Mouse (Mus musculus) bone marrow, adult 2 months (tissue): ENCODE data around the gene Eif2s3x. TPM values are rescaled to one million over a fixed set of nuclear protein-coding genes. Genes with fewer than 3 reads are reported as not detected.

ENCODE experiments used
- H3K27ac ChIP-seq: fragments of 200-500 bp; 2 replicates; pipeline ENCODE4 v1.5.1; 2012; ENCODE audit warnings: low read depth, mild to moderate bottlenecking, control low read depth, inconsistent platforms, low read length; ENCODE audit not compliant: control insufficient read depth, poor library complexity, insufficient read depth
- H3K4me1 ChIP-seq: fragments of 200-500 bp; 2 replicates; pipeline ENCODE4 v1.6.1; 2011; ENCODE audit warnings: low read length; ENCODE audit not compliant: control insufficient read depth, insufficient read depth
- H3K4me3 ChIP-seq: fragments of 200-500 bp; replicated peaks from 2 replicates; pipeline ENCODE3; 2011; ENCODE audit warnings: mild to moderate bottlenecking, low read depth, low read length, control low read depth; ENCODE audit not compliant: control insufficient read depth
- CTCF ChIP-seq: fragments of 200-500 bp; IDR thresholded peaks from 2 replicates; pipeline ENCODE4 v1.5.1; 2011; ENCODE audit warnings: low read length, control low read depth; ENCODE audit not compliant: control insufficient read depth, insufficient read depth
- POLR2A ChIP-seq: fragments of 200-500 bp; IDR thresholded peaks from 2 replicates; pipeline ENCODE4 v1.6.1; 2011; ENCODE audit warnings: low read depth, mild to moderate bottlenecking, control low read depth, low read length, borderline replicate concordance; ENCODE audit not compliant: control insufficient read depth
- WGBS: fragments of 180-500 bp; shearing (Covaris S2); methylation state at CpG from one replicate; pipeline ENCODE4 v1.1.7; 2018; 5-methylcytosine and 5-hydroxymethylcytosine counted together
- polyA plus RNA-seq: library from polyadenylated mRNA; stranded (reverse); fragments of >200 nt; gene quantifications from 2 replicates; pipeline ENCODE4 v1.2.4, GENCODE M21; 2011; ENCODE audit warnings: low replicate concordance; ENCODE audit not compliant: missing spikeins, insufficient read depth, insufficient read length

Gene Eif2s3x
- 45.0 and 55.0 TPM in 2 replicates for polyA plus RNA-seq

DNA sequence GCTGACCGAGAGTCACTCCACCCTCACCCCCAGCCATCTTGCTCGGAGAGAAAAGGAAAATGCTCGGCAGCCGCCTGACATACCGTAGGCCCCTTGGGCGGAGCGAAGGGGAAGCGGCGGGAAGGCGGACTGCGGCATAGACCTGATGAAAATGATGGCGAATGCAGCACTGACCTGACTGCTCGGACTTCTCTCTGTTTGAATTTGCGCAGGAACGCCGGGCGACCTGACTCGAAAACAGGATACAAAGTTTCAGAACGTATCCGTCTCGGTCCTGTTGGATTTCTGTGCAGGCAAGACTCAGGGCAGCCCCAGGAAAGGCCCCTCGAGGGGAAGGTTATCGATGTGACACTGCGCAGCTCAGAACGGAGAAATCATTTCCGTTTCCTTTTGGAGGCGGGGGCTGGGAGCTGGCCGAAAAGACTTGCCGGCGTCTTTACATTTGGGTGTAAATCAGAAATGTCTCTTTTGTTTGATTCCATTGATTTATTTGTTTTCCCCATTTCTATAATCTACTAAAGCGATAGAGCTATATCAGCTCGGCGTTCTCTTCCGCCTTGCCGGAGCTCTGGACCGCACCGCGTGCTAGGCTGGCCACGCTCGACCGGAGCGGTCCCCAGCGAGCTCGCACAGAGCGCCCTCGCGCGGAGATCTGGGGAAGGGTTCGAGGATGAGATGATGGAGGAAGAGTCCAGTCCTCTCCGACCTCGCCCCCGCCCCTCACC lies at the start of gene Eif2s3x:
Gene Eif2s3x (minus strand): TSS at position 266 of the 725 bp plus-strand sequence.
- peak within 1 kb of the TSS; percentile 99 for H3K4me3 ChIP-seq
- H3K4me1 ChIP-seq: no peaks in the 10 kb centered on the region; the same call in 1 of the 2 replicates
- TF ChIP-seq CTCF (peak; percentile 78), POLR2A (0 out of 2 replicates have a peak, but pooled peaks have one; percentile 21)
- H3K27ac ChIP-seq: peak within 1 kb of the TSS; percentile 84
- WGBS: under 1% methylated on average over 52 of the region's 52 CpGs

DNA sequence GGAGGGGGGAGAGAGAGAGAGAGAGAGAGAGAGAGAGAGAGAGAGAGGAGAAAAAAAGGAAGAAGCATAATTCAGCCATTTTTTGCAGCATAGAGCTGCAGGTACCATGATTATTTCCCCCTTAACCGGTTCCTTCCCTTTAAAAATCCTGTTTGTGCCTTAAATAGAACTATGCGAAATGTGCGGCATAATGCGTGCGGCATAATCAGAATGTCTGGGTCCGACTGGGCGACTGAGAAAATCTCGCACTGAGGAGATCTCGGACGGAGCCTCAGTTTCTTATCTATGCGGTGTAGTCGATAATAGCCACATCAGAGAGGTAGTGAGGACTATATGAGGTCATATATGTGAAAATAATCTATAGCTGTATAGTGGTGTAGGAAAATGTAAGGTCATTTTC lies 22.9 kb upstream of the Eif2s3x start:
- no peaks in the 10 kb centered on the region for H3K4me1 ChIP-seq
- 16% methylated on average over 12 of the region's 12 CpGs for WGBS
- TF ChIP-seq POLR2A (no peak), CTCF (no peak)
- H3K4me3 ChIP-seq: peak overlapping the region; percentile 83
- H3K27ac ChIP-seq: no peak overlapping the region

DNA sequence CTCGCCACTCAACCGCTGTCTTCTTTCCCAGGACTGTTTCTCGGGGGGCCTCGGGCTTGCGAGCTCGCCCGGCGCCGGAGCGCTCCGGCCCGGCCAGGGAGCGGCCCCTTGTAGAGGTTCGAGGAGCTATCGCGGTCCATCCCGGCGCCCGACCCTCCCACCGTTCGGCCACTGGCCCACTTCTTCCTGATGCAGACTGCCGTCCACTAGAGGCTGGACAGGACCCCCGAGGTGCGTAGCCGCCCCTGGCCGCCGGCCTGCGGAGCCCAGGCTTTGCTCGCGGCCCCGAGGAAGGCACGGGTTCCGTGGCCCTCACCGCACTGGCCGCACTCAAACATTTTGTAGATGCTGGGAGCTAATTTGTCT lies 22.5 kb upstream of the Eif2s3x start:
- 9% methylated on average over 33 of the region's 35 CpGs for WGBS
- Histone ChIP-seq H3K27ac (peak overlapping the region; percentile 96), H3K4me3 (peak overlapping the region; percentile 83), H3K4me1 (no peaks in the 10 kb centered on the region)
- TF ChIP-seq CTCF: no peak
- TF ChIP-seq POLR2A: no peak

DNA sequence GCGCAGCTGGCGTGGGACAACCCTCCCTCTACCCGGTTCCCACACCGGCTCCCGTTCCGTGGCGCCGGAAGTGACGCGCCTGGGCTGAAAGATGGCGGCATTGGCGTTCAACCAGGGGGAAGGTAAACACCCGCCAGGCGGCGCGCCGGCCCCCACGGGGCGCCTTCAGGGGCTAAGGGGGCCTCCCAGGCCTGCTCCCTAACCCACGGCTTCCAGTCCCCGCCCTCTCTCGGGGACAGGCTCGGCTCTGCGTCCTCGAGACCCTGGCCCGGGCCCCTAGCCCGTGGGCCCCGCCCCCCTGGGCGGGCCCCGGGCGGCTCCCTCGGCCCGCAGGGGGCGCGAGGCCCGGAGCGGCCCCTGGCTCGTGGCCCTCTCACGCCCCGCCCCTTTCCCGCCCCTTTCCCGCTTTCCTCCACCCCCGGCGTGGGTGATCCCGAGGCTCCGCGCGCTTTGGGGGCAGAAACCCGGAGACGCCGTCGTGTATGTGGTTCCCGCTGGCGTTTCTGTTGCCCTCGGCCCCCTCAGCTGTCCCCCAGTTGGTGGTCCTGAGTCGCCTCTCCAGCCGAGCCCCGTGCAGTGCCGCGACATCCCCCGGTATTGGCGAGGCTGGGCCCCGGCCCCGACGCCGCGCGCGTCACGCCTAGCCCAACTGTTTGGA lies 22.0 kb upstream of the Eif2s3x start, which contains the start of gene Klhl15:
Gene Klhl15 (plus strand): TSS at position 68 of the 658 bp plus-strand sequence.
- Histone ChIP-seq H3K4me3 (peak within 1 kb of the TSS; percentile 86), H3K4me1 (no peaks in the 10 kb centered on the region), H3K27ac (peak within 1 kb of the TSS; percentile 96)
- TF ChIP-seq CTCF (no peak), POLR2A (peak; percentile 43; the same call in 1 of the 2 replicates)
- 6% methylated on average over 48 of the region's 70 CpGs for WGBS

DNA sequence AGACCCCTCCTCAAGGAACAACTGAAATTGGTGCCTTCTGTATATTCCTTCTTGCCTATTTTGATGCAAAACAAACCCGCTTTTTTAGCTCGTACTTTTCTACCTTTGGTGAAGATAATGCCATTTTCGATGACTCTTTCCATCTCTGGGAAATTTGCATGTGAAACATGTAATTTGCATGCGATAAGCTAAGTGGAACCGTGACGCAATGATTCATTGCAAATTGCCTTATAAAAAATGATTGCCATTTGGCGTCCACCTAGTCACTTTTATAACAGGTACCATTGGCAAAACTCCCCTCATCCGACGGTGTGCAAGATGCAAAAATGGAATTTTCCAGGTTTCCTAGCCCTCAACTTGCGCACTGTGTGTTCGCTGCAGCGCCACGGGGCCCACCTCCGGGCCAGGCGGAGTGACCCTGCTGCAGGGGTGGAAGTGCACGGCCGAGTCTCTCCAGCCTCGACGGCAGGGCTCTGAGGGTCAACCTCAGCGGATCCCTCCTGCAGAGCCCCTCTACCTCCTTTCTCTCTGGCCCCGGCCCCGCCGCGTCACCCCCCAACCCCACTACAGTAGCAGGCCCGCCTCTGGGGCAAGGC lies 21.4 kb upstream of the Eif2s3x start:
- 10% methylated on average over 18 of the region's 25 CpGs for WGBS

DNA sequence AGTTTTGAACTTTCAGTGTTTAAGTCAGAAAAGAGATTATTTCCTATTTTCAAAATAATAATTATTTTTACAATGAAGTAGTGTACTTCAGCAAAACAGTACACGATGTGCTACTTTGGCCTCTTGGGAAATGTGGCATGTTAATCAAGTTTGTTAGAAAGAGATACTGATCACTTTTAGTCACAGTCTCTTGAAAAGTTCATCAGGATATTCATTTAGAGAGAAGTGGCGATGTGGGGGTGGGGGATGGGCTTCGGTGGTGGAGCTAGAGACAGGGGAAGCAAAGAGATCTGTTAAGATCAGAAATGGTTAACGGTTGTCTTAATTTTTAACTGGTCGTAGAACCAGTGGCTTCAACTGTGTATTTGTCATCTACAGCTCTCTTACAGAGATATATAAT lies 20.8 kb upstream of the Eif2s3x start:
- Histone ChIP-seq H3K4me3 (no peak overlapping the region), H3K27ac (no peak overlapping the region), H3K4me1 (no peaks in the 10 kb centered on the region)
- WGBS: 13% methylated on average over 5 of the region's 5 CpGs
- TF ChIP-seq POLR2A: no peak
- no peak for TF ChIP-seq CTCF

More for the DNA sequence above, 21.4 kb upstream of the Eif2s3x start:
- H3K4me1 ChIP-seq: no peaks in the 10 kb centered on the region
- H3K27ac ChIP-seq: peak overlapping the region; percentile 96
- peak overlapping the region; percentile 86 for H3K4me3 ChIP-seq
- no peak for TF ChIP-seq POLR2A
- TF ChIP-seq CTCF: no peak

DNA sequence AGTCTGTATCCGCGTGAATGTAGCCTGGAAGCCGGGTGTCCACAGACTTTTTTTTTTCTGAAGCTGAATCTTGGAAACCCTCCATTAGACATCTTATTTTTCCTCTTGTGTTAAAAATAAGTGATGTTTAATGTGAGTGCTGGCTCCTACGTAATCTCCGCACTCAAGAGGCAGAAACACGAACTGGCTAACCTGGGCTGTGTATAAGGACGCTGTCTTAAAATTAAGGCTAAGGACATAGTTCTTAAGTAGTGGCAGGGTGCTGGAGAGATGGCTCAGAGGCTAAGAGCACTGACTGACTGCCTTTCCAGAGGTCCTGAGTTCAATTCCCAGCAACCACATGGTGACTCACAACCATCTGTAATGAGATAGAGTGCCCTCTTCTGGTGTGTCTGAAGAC lies 722 bp upstream of the Eif2s3x start:
- no peaks in the 10 kb centered on the region; the same call in 1 of the 2 replicates for H3K4me1 ChIP-seq
- TF ChIP-seq CTCF: no peak
- no peak for TF ChIP-seq POLR2A
- H3K4me3 ChIP-seq: peak overlapping the region; percentile 99
- H3K27ac ChIP-seq: no peak overlapping the region
- WGBS: 3% methylated on average over 7 of the region's 7 CpGs

DNA sequence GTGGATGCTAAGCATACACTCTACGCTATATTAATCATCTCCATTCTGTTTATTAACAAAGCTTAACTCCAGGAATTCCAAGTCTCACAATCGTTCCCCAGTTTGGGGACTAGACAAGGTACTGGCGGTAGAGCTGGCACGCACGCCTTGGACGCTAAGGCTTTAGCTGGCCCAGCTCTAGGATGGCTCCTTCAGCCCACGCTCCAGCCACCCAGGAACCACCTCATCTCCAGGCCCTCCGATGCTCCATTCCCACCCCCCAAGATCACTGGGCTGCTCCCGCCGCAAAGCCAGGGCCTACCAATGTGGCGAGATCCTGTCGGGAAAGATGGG lies 432 bp downstream of the Eif2s3x start:
- Histone ChIP-seq H3K27ac (peak overlapping the region; percentile 84), H3K4me3 (peak overlapping the region; percentile 99), H3K4me1 (no peaks in the 10 kb centered on the region; the same call in 1 of the 2 replicates)
- WGBS: 1% methylated on average over 12 of the region's 12 CpGs
- no peak; the same call in 1 of the 2 replicates for TF ChIP-seq POLR2A
- TF ChIP-seq CTCF: no peak
